Mouse (Mus musculus): Measurements from ENCODE around the gene Fam160a1. TPM values are rescaled to one million over a fixed set of nuclear protein-coding genes. Genes with fewer than 3 reads are reported as not detected.

Gene Fam160a1
- polyA plus RNA-seq, 1 experiment from 2014 or later: 3.8 TPM

DNA sequence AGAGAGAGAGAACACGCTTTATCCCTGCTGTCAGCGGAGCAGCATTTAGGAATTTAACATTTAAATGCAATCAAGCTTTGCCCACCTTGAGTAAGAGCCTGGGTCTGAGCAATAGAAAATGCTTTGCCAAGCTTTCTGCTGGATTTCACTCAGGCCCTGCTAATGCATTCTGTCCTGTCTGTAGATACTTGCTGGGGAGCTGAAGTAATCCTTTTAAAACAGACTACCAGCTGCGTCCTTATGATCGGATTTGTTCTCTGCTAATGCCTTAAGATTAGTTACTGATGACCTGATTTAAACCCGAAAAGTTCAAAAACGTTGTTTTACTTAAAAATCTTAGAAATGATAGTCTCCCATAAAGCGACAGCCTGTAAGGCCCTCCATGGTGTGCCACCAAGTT lies 136.0 kb downstream of the Fam160a1 start:
- WGBS: 77% methylated on average over 7 of the region's 7 CpGs
- no peak overlapping the region for H3K4me3 ChIP-seq (ENCODE audit: low read length)
- H3K9me3 ChIP-seq (ENCODE audit: control insufficient read depth, low read length): no peaks in the 10 kb centered on the region
- ATAC-seq: no peak
- no peaks in the 10 kb centered on the region for H3K4me1 ChIP-seq (ENCODE audit: control insufficient read depth, insufficient read depth, low read length)
- no peak overlapping the region for H3K4me2 ChIP-seq (ENCODE audit: low read depth, low read length)
- no peaks in the 10 kb centered on the region for H3K36me3 ChIP-seq (ENCODE audit: control insufficient read depth, insufficient read depth, low read length)
- H3K27ac ChIP-seq (ENCODE audit: low read length): no peak overlapping the region
- H3K27me3 ChIP-seq (replicated peaks; ENCODE audit: control insufficient read depth, insufficient read depth, low read length): no peaks in the 10 kb centered on the region
- no peak overlapping the region for H3K9ac ChIP-seq (ENCODE audit: low read depth, low read length)

DNA sequence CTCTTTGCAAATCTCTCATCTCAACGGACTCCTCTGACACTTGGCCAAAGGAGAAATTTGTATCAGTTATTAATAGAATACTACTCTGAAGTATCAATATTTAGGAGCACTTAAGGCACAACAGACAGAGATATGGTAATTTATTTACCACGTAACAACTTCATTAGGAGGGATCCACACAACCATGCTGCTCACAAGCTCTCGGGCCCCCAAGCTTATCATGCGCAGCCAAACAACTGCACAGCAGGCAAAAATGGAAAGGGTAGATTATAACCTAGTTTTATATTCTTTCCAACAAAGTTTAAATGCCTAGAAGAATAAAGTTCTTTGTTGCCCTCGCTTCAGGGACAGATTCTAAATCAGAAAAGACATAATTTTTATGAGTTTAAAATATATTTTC lies 137.1 kb downstream of the Fam160a1 start:
- no peaks in the 10 kb centered on the region for H3K36me3 ChIP-seq (ENCODE audit: control insufficient read depth, insufficient read depth, low read length)
- 88% methylated on average over 5 of the region's 5 CpGs for WGBS
- no peaks in the 10 kb centered on the region for H3K27me3 ChIP-seq (replicated peaks; ENCODE audit: control insufficient read depth, insufficient read depth, low read length)
- H3K4me2 ChIP-seq (ENCODE audit: low read depth, low read length): no peak overlapping the region
- no peaks in the 10 kb centered on the region for H3K9me3 ChIP-seq (ENCODE audit: control insufficient read depth, low read length)
- no peak overlapping the region for H3K27ac ChIP-seq (ENCODE audit: low read length)
- no peak overlapping the region for H3K9ac ChIP-seq (ENCODE audit: low read depth, low read length)
- H3K4me1 ChIP-seq (ENCODE audit: control insufficient read depth, insufficient read depth, low read length): no peaks in the 10 kb centered on the region
- H3K4me3 ChIP-seq (ENCODE audit: low read length): no peak overlapping the region
- ATAC-seq: no peak

DNA sequence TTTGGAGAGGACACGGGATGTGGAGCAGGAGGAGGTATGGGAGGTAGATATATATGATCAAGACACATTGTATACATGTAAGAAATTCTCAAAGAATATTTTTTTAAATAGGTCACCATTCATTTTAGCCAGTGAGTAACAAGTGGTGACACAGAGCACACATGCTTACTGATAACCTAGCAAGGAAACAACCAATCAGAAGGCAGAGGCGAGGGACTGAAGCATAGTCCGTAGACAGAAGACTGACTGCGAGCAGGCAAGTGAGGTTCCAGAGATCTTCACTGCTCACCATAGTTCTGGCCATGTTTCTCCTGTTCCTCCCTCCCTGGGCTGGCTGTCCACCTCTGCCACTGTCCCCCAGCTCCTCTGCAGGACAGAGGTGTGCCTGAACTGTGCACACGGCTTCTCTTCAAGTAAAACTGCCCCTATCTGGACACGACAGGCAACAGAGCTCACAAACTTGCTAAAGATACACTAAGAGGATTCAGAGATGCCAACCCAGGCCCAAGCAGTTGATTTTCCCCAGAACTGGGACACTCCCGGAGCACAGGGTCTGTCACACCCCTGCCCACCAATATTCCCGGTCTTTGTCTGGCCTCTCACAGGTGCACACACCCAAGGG lies 137.7 kb downstream of the Fam160a1 start:
- Histone ChIP-seq H3K9ac (ENCODE audit: low read depth, low read length) (no peak overlapping the region), H3K36me3 (ENCODE audit: control insufficient read depth, insufficient read depth, low read length) (no peaks in the 10 kb centered on the region), H3K4me3 (ENCODE audit: low read length) (no peak overlapping the region), H3K27ac (ENCODE audit: low read length) (no peak overlapping the region), H3K4me1 (ENCODE audit: control insufficient read depth, insufficient read depth, low read length) (no peaks in the 10 kb centered on the region), H3K4me2 (ENCODE audit: low read depth, low read length) (no peak overlapping the region), H3K9me3 (ENCODE audit: control insufficient read depth, low read length) (no peaks in the 10 kb centered on the region), H3K27me3 (replicated peaks; ENCODE audit: control insufficient read depth, insufficient read depth, low read length) (no peaks in the 10 kb centered on the region)
- ATAC-seq: no peak
- 85% methylated on average over 8 of the region's 8 CpGs for WGBS

DNA sequence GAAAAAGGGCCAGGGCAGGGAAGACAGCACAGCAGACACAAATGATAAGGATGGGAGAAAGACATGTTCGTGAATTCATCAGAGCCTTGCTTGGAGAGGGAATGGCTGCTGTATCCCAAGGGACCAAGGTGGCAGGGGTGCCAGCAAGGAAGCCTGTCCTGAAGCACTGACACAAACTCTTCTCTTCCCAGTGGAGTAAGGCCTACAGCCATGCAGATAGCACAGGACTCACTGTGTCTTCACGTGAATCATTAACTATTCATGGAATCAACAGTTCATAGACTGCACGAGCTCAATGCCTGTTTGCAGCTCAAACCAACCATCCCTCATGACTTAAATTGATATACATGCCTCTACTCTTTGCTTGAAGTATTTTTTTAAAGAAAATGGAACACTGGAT lies 139.1 kb downstream of the Fam160a1 start:
- Histone ChIP-seq H3K27me3 (replicated peaks; ENCODE audit: control insufficient read depth, insufficient read depth, low read length) (no peaks in the 10 kb centered on the region), H3K4me3 (ENCODE audit: low read length) (no peak overlapping the region), H3K4me1 (ENCODE audit: control insufficient read depth, insufficient read depth, low read length) (no peaks in the 10 kb centered on the region), H3K9me3 (ENCODE audit: control insufficient read depth, low read length) (no peaks in the 10 kb centered on the region), H3K4me2 (ENCODE audit: low read depth, low read length) (no peak overlapping the region), H3K9ac (ENCODE audit: low read depth, low read length) (no peak overlapping the region), H3K27ac (ENCODE audit: low read length) (no peak overlapping the region), H3K36me3 (ENCODE audit: control insufficient read depth, insufficient read depth, low read length) (no peaks in the 10 kb centered on the region)
- 55% methylated on average over 3 of the region's 3 CpGs for WGBS
- no peak for ATAC-seq

DNA sequence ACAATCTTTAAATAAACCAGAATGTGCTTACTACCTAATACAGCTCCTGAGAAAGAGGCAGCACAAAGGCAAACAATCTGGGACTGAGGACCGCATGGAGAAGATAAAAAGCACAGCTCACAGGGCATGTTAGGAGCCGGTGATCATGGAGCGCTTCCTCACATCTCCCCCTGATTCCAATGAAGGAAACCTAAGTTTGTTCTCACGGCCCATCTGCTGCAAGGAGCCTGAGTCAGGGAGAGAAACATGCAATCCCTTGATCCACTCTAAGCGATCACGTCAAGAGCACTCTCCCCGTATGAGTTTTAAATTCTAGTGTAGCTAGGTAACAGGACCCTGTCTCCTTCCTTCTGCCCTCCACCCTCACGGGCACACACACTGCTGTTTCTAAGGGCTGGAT lies 140.0 kb downstream of the Fam160a1 start:
- ATAC-seq: no peak
- Histone ChIP-seq H3K4me1 (ENCODE audit: control insufficient read depth, insufficient read depth, low read length) (no peaks in the 10 kb centered on the region), H3K4me2 (ENCODE audit: low read depth, low read length) (no peak overlapping the region), H3K9me3 (ENCODE audit: control insufficient read depth, low read length) (no peaks in the 10 kb centered on the region), H3K27ac (ENCODE audit: low read length) (no peak overlapping the region), H3K27me3 (replicated peaks; ENCODE audit: control insufficient read depth, insufficient read depth, low read length) (no peaks in the 10 kb centered on the region), H3K36me3 (ENCODE audit: control insufficient read depth, insufficient read depth, low read length) (no peaks in the 10 kb centered on the region), H3K9ac (ENCODE audit: low read depth, low read length) (no peak overlapping the region), H3K4me3 (ENCODE audit: low read length) (no peak overlapping the region)
- WGBS: 65% methylated on average over 8 of the region's 8 CpGs

DNA sequence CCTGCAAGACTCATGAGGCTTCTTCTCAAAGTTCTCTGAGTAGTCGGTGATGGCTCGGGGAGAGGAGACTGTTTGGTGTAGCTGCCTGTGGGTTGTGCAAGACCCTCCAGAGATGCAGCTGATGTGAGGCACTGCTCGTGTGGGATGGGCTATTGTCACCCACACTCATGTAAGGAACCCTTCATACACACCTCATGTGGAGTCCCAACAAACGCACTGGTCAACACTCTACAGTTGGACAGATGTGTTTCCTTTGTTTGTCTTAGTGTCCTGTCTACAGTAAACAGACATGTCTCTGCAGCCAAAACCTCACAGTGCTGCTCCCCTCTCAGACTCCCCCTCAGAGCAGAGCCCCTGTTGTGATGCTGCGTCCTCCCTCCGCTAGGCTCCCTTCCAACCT lies 147.2 kb downstream of the Fam160a1 start:
- Histone ChIP-seq H3K4me1 (ENCODE audit: control insufficient read depth, insufficient read depth, low read length) (no peaks in the 10 kb centered on the region), H3K27ac (ENCODE audit: low read length) (no peak overlapping the region), H3K9ac (ENCODE audit: low read depth, low read length) (no peak overlapping the region), H3K9me3 (ENCODE audit: control insufficient read depth, low read length) (no peaks in the 10 kb centered on the region), H3K4me2 (ENCODE audit: low read depth, low read length) (no peak overlapping the region), H3K36me3 (ENCODE audit: control insufficient read depth, insufficient read depth, low read length) (no peaks in the 10 kb centered on the region), H3K4me3 (ENCODE audit: low read length) (no peak overlapping the region), H3K27me3 (replicated peaks; ENCODE audit: control insufficient read depth, insufficient read depth, low read length) (no peaks in the 10 kb centered on the region)
- no peak for ATAC-seq
- WGBS: 82% methylated on average over 6 of the region's 6 CpGs

DNA sequence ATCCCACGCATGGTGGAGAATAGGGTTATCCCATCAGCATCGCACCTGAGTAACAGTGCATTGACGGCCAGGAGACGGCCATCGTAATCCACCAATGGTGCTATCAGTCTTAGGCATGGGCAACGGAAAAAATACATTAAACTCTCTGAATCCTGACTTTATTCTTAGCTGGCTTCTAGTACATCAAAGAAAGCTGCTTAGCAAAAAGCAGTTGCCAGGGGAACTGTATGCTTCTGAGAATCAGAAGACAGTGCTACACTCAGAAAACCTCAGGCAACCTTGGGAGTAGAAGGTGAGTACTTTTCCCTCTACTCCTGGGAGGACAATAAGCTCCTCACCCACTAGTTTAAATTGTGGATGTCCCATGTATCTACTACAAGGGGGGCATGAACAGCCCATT lies 149.4 kb downstream of the Fam160a1 start:
- ATAC-seq: no peak
- no peak overlapping the region for H3K9ac ChIP-seq (ENCODE audit: low read depth, low read length)
- H3K36me3 ChIP-seq (ENCODE audit: control insufficient read depth, insufficient read depth, low read length): no peaks in the 10 kb centered on the region
- no peaks in the 10 kb centered on the region for H3K27me3 ChIP-seq (replicated peaks; ENCODE audit: control insufficient read depth, insufficient read depth, low read length)
- no peak overlapping the region for H3K4me2 ChIP-seq (ENCODE audit: low read depth, low read length)
- 92% methylated on average over 6 of the region's 6 CpGs for WGBS
- no peaks in the 10 kb centered on the region for H3K9me3 ChIP-seq (ENCODE audit: control insufficient read depth, low read length)
- H3K4me1 ChIP-seq (ENCODE audit: control insufficient read depth, insufficient read depth, low read length): no peaks in the 10 kb centered on the region
- H3K27ac ChIP-seq (ENCODE audit: low read length): no peak overlapping the region
- no peak overlapping the region for H3K4me3 ChIP-seq (ENCODE audit: low read length)

DNA sequence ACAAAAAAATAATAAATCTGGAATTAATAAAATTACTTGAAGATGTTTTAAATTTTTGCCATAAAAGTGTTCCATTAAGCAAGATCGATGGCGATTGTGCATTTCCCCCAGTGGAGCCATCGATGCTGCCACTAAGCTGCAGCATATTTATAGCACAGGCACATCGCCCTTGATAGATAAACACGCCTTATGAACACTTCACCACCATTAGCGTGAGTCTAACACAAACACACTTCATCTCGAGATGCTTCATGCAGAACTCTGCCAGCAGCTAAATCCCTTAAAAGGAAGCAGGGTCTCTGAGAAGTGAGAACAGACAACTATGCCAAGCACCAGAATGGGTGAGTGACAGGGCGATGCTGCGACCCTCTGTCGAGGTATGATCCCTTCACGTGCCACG lies 150.4 kb downstream of the Fam160a1 start:
- Histone ChIP-seq H3K4me1 (ENCODE audit: control insufficient read depth, insufficient read depth, low read length) (no peaks in the 10 kb centered on the region), H3K27ac (ENCODE audit: low read length) (no peak overlapping the region), H3K27me3 (replicated peaks; ENCODE audit: control insufficient read depth, insufficient read depth, low read length) (no peaks in the 10 kb centered on the region), H3K36me3 (ENCODE audit: control insufficient read depth, insufficient read depth, low read length) (no peaks in the 10 kb centered on the region), H3K4me2 (ENCODE audit: low read depth, low read length) (no peak overlapping the region), H3K9ac (ENCODE audit: low read depth, low read length) (no peak overlapping the region), H3K9me3 (ENCODE audit: control insufficient read depth, low read length) (no peaks in the 10 kb centered on the region), H3K4me3 (ENCODE audit: low read length) (no peak overlapping the region)
- 57% methylated on average over 12 of the region's 12 CpGs for WGBS
- ATAC-seq: no peak

DNA sequence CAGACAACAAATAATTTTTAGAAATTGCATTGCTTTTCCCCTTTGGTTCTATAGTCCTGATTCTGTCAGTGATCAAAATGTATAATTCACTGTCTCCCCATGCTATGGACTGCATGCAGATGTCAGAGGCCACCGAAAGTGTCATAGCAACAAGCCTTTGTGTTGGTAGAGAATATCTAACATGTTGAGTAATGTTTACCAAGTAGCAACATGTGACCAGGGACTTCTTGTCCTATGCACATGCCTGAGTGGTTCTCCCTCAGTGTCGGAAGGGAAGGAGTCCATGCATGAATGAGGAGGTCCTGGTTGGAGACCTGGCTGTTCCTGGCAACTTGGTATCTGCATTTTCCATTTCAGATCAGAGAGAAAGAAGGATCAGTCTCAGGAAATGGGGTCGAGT lies 150.9 kb downstream of the Fam160a1 start:
- Histone ChIP-seq H3K27me3 (replicated peaks; ENCODE audit: control insufficient read depth, insufficient read depth, low read length) (no peaks in the 10 kb centered on the region), H3K36me3 (ENCODE audit: control insufficient read depth, insufficient read depth, low read length) (no peaks in the 10 kb centered on the region), H3K4me3 (ENCODE audit: low read length) (no peak overlapping the region), H3K27ac (ENCODE audit: low read length) (no peak overlapping the region), H3K9ac (ENCODE audit: low read depth, low read length) (no peak overlapping the region), H3K9me3 (ENCODE audit: control insufficient read depth, low read length) (no peaks in the 10 kb centered on the region), H3K4me1 (ENCODE audit: control insufficient read depth, insufficient read depth, low read length) (no peaks in the 10 kb centered on the region), H3K4me2 (ENCODE audit: low read depth, low read length) (no peak overlapping the region)
- no peak for ATAC-seq
- 74% methylated on average over 3 of the region's 3 CpGs for WGBS

DNA sequence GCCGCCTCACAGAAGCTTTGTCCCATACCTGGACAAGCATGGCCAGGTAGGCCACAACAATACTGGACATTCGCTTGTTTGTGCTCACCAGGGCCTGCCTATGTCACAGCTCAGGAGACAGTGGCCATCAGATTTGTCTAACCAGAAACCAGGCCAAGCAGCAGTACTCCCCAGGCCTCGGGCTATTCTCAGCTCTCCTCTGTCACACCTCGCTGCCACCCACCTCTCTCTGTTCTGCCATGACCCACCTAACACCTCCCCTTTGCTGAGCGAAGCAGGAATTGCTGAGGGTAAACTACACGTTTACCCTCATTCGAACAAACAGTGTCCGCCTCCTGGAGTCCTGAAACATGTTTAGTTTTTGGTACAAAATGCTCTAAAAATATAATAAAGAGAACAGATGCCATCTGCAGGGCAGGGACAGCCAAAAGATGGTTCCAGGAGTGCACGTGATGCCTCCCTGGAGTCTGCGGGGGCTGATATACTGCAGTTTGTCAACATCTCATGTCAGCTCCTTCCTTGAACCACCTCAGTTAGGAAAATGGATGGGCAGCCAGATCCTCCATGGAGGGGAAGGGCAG lies 152.4 kb downstream of the Fam160a1 start:
- Histone ChIP-seq H3K4me3 (ENCODE audit: low read length) (no peak overlapping the region), H3K4me1 (ENCODE audit: control insufficient read depth, insufficient read depth, low read length) (no peaks in the 10 kb centered on the region), H3K27me3 (replicated peaks; ENCODE audit: control insufficient read depth, insufficient read depth, low read length) (no peaks in the 10 kb centered on the region), H3K27ac (ENCODE audit: low read length) (no peak overlapping the region), H3K4me2 (ENCODE audit: low read depth, low read length) (no peak overlapping the region), H3K9ac (ENCODE audit: low read depth, low read length) (no peak overlapping the region), H3K36me3 (ENCODE audit: control insufficient read depth, insufficient read depth, low read length) (no peaks in the 10 kb centered on the region), H3K9me3 (ENCODE audit: control insufficient read depth, low read length) (no peaks in the 10 kb centered on the region)
- no peak for ATAC-seq
- WGBS: 78% methylated on average over 10 of the region's 10 CpGs

Data from intestine, embryonic 16.5 days (tissue).